Mouse (Mus musculus) c-Kit-positive CD71-negative TER-119-negative erythroid progenitor cells, embryonic 14.5 days (primary cell): ENCODE data around the gene AC124502.3.
A peak's percentile ranks its signal among the peaks of the same experiment; 100 is the strongest.

Experiments used
- DNase-seq: peaks from one replicate; pipeline ENCODE4 v3.0.0-alpha.2; 2013; ENCODE audit warnings: low read depth

Gene AC124502.3

DNA sequence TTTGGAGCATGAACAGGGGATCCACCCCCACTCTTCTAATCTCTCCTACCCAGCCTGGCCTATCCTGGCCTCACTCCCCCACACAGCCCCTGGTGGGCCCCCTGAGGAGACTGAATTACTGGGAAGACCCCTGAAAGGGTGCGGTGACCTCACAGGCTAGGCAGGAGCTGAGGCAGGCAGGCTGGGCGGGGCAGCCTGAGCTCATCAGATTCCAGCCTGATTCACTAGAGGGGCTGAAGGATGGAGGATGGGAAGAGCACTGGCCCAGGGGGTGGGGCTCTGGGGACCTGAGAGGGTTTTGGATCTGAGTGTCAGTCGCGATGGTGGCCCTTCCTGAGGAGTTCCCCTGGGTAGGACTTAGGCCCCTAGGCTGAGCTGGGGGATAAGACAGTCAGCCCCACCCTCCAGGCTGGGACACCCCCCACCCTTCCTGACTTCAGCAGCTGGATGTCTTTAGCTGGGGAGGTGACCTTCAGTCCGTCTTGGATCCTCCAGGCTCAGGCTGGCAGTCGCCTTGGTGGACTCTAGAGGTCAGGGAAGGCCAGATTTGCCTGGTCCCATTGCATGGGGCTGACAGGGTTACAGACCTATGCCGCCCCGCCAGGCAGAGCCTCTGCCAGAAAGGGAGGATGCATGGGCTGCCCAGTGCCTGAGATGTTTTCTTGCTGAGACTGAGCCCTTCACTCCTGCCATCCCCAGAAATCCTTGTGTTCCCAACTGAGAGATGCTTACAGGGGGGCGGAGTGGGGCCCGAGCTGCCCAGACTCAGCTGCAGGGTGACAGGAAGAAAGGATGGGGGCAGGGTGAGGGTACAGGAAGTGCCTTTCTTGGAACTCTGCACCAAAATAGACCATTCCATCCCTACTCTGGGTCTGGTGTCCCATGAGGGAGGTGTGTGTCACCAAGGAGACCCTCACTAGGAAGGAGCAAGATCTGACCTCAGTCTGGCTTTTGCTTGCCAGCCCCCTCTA, 20.4 kb downstream of the AC124502.3 start:
- DNase-seq: no peak

DNA sequence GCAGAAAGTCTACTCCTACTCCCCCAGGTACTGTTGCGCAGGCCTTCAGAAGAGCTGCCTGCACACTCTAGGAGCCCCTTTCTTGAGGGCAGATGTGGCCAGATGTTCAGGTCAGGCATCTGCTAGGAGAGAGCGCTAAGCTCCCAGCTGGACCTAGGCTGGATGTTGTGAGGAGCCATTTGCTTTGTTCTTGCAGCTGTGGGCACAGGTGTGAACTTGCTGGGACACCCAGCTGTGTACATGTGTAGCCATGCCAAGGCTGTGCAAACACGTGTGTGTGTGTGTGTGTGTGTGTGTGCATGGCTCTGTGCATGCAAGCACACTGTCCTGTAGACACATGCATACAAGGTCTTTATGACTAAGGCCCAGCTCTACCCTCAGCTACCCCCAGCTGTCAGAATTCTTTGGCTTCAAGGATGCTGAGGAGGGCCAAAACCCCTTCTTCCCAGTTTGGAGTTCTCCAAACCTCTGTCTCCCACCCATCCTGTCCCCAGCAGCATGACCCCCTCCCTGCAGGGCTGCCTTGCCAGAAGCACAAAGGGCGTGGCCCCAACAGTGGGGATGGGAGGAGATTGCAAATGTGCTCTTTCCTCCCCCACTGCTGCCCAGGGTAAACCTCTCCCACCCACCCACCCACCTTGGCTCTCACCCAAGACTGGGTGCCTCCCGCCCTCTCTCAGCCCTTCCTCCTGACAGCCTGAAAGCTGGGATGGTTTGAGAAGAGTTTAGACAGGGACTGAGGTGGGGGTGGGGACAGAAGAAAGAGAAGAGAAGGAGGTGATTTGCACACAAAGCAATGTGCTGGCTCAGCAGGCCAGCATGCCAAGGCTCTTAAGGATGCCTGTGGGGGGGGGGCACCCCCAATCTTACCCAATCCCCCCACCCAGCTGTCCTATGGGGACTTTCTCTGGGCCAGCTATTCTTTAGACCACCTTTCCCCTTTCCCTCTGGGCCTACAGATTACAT, 22.0 kb downstream of the AC124502.3 start:
- no peak for DNase-seq

- no peak for DNase-seq
These were observed 23.4 kb downstream of the AC124502.3 start for GRCm38 (mm10) chr19:5062041-5062440.

DNA sequence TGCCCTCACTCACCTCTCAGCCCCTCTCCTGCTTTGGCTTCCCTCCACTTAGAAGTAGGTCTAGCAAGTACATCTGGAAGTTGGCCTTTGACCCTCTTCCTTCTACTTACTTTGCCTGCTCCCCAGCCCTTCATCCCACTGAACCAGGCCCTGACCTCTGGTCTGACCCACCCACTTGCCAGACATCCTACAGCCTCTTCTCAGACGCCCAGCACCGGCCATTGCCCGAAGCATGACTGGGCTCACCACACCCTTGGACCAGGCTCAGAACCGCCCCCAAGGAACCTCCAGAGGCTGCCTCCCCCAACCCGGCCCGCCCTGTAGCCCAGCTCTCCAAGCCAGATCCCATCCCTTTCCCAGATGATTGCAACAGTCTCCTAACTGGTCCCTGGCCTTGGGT, 23.8 kb downstream of the AC124502.3 start:
- DNase-seq: no peak

GRCm38 (mm10) chr19:5065104-5065503, 26.4 kb downstream of the AC124502.3 start:
- no peak for DNase-seq

DNA sequence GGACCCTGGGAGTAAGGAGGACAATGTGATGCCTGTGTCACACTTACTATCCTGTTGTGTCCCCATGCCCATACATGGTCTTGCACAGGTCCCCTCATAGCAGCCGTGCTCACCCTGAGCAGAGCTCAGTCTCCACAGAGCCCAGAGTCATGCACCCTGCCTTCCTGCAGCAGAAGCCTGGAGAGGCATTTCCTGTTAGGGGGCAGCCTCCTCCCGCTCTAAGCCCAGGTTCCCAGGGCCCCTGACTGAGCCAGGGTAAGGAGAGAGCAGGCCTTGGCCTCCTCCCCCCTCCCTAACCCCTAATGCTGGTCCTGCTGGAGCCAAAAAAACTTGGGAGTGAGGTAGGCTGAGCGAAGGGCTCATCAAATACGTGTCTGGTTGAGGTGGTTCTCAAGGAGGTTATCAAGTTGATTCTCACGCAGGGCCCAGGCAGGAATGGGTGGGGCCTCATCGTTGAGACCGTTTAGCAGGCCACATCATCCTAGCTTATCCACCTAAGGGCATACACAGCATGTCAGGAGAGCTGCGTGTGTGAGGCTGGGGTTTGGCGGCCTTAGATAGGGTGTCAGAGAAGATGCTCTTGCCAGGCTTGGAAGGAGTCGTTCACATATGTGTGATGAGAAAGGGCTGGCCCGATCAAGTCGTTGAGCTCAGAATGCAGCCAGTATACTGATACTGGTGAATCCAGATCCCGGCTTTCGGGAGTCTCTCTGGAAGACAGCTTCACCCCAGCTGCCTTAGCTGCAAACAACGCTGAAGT, 28.5 kb downstream of the AC124502.3 start:
- DNase-seq: no peak

- DNase-seq: no peak
These were observed 29.3 kb downstream of the AC124502.3 start, which contains the start of gene Cd248 for GRCm38 (mm10) chr19:5067867-5068569. Gene Cd248, plus strand, starts transcription at chr19:5068078.

- no peak for DNase-seq
These were observed 30.0 kb downstream of the AC124502.3 start for GRCm38 (mm10) chr19:5068570-5069234.

DNA sequence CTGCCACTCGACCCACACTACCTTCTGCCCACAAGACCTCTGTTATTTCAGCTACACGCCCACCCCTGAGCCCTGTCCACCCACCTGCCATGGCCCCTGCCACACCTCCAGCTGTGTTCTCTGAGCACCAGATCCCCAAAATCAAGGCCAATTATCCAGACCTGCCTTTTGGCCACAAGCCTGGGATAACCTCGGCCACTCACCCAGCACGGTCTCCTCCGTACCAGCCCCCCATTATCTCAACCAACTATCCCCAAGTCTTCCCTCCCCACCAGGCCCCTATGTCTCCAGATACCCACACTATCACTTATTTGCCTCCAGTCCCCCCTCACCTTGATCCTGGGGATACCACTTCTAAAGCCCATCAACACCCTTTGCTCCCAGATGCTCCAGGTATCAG, 30.8 kb downstream of the AC124502.3 start:
- DNase-seq: no peak

- no peak for DNase-seq
These were observed 31.3 kb downstream of the AC124502.3 start for GRCm38 (mm10) chr19:5069978-5070377.

DNA sequence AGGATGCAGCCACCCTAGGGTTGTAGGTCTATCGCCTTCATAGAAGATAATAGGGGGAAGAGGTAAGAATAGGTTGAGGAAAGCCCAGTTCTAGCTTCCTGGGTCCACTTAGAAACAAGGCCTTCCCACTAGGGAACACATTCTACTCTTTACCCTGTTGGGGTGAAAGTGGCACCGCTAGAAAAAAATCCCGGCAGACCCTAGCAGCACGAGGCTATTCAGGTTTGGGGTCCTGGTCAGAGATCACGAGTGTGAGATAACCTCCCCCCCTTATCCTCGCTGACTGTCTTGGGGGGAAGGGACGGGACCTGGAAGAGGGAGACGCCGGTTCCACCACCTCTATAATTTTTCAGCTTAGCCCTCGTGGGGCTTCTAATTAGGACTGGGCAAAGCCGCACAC, 32.4 kb downstream of the AC124502.3 start:
- DNase-seq: no peak

DNA sequence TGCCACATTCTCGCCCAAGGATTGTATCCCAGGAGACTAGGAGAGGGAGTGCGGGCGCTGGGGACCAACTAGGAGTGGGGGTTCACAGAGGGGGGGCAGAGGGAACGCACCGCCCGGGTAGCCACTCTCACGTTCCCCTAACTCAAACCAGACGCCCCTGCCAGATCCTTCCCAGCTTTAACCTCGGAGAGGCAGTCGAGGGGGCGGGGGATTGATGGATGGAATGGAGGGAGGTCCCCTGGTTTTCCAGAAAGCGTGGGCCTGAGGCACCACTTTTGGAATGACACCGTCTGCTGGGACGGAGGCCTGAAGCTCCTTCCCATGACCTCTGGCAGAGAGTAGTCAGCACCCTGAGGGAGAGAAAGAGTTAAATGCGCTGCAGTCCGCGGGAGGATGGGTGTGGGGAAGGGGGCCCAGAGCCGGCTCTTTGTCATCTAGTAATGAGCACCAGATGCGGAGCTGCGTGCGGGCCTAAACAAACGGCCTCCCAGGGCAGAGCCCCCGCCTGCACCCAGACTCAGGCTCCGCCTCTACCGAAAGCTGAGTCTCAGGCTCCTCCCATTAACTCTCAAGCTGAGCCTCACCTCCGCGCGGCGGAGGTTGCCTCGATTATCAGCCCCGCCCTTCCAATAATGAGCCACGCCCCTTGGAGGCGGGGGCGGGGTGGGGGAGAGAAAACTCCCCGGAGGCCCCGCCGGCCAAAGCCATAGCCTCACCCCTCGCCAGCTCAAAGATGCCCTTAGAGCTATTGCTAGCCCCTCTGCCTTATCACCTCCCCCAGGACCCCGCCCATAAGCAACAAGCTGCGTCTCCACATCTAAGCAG, 33.1 kb downstream of the AC124502.3 start:
- DNase-seq: peak; percentile 85

- no peak for DNase-seq
These were observed 33.8 kb downstream of the AC124502.3 start for GRCm38 (mm10) chr19:5072389-5073019.

DNA sequence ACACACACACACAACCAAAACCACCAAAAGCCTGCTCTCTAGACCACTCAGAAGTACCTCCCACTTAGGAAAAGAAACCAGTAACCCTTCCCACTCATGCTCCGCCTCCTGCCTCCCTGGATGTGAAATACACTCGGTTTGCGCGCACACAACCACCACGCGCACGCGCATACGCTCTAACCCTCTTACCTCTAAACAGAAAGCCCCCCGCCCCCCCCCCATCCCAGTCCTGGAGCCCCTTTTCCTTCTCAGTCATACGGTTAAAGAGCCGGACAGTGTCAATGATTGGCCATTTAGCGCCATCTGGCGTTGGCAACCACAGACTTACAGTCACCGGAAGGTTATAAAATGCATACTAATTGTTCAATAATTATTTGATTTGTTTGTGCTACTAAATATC, 34.3 kb downstream of the AC124502.3 start:
- peak; percentile 60 for DNase-seq

GRCm38 (mm10) chr19:5073518-5073917, 34.8 kb downstream of the AC124502.3 start:
- no peak for DNase-seq

GRCm38 (mm10) chr19:5079279-5079678, 40.6 kb downstream of the AC124502.3 start:
- DNase-seq: no peak

GRCm38 (mm10) chr19:5082005-5082404, 43.3 kb downstream of the AC124502.3 start:
- DNase-seq: no peak

- DNase-seq: no peak
These were observed 43.9 kb downstream of the AC124502.3 start for GRCm38 (mm10) chr19:5082596-5082995.
